Mouse (Mus musculus) retina, adult 2 months (tissue): ENCODE measurements at regions not wholly inside any gene's neighbourhood (a gene's known extent, or its start where the extent isn't known, plus 50 kb on each side); places are given as distances from the start of the nearest gene placed in this dataset.
"Not testable (repeated sequence)": the region's sequence is repeated elsewhere in the genome, so short reads cannot be mapped to it uniquely, and the experiment has no call there.

Experiments
- DNase-seq: peaks from one replicate; pipeline ENCODE4 v3.0.0-alpha.2; 2012; ENCODE audit warnings: low read depth, low spot score

GRCm38 (mm10) chr16:76521142-76521541, 147.5 kb upstream of the Nrip1 start:
- no peak for DNase-seq

GRCm38 (mm10) chr16:76520643-76520993, 147.0 kb upstream of the Nrip1 start:
- DNase-seq = no peak

- no peak for DNase-seq
Measured at GRCm38 (mm10) chr16:76519911-76520642, 146.4 kb upstream of the Nrip1 start.

GRCm38 (mm10) chr16:76510861-76511260, 137.2 kb upstream of the Nrip1 start:
- DNase-seq = no peak

- DNase-seq = no peak
Measured at GRCm38 (mm10) chr16:76509109-76509650, 135.6 kb upstream of the Nrip1 start.

- no peak for DNase-seq
Measured at GRCm38 (mm10) chr16:76507191-76507746, 133.6 kb upstream of the Nrip1 start.

GRCm38 (mm10) chr16:76506240-76506639, 132.6 kb upstream of the Nrip1 start:
- no peak for DNase-seq

GRCm38 (mm10) chr16:76499686-76500400, 126.2 kb upstream of the Nrip1 start:
- DNase-seq = no peak

- no peak for DNase-seq
Measured at GRCm38 (mm10) chr16:76498233-76498632, 124.6 kb upstream of the Nrip1 start.

- no peak for DNase-seq
Measured at GRCm38 (mm10) chr16:76497041-76497808, 123.6 kb upstream of the Nrip1 start.

GRCm38 (mm10) chr16:76483419-76483818, 109.8 kb upstream of the Nrip1 start:
- DNase-seq = no peak

GRCm38 (mm10) chr16:76481966-76482365, 108.3 kb upstream of the Nrip1 start:
- no peak for DNase-seq

- no peak for DNase-seq
Measured at GRCm38 (mm10) chr16:76477474-76477873, 103.8 kb upstream of the Nrip1 start.

GRCm38 (mm10) chr16:76474481-76474880, 100.9 kb upstream of the Nrip1 start:
- no peak for DNase-seq

- no peak for DNase-seq
Measured at GRCm38 (mm10) chr16:76472386-76472785, 98.8 kb upstream of the Nrip1 start.

GRCm38 (mm10) chr16:76471081-76471480, 97.5 kb upstream of the Nrip1 start:
- DNase-seq = no peak

GRCm38 (mm10) chr16:76459521-76459920, 85.9 kb upstream of the Nrip1 start:
- DNase-seq = no peak

GRCm38 (mm10) chr16:76456300-76456599, 82.6 kb upstream of the Nrip1 start:
- not testable (repeated sequence) for DNase-seq

GRCm38 (mm10) chr16:76455499-76456299, 82.1 kb upstream of the Nrip1 start:
- no peak for DNase-seq

- no peak for DNase-seq
Measured at GRCm38 (mm10) chr16:76454741-76455465, 81.3 kb upstream of the Nrip1 start.
